Mouse (Mus musculus) gastrocnemius, adult 18-20 months (tissue): ENCODE measurements around the gene Gm6993. TPM values are rescaled to one million over a fixed set of nuclear protein-coding genes. Genes with fewer than 3 reads are reported as not detected.

Source experiments
- DNase-seq: peaks from one replicate; pipeline ENCODE4 v3.0.0; 2021; ENCODE audit warnings: low spot score
- total RNA-seq, 2 experiments: library from RNA; stranded (reverse); gene quantifications; 2 replicates each; pipeline ENCODE4 v1.2.3; 2021

Gm6993 gene
- total RNA-seq, 2 experiments from 2014 or later = not detected

GRCm38 (mm10) chr12:31270776-31271175, 30.2 kb downstream of the Gm6993 start:
- DNase-seq = no peak

DNA sequence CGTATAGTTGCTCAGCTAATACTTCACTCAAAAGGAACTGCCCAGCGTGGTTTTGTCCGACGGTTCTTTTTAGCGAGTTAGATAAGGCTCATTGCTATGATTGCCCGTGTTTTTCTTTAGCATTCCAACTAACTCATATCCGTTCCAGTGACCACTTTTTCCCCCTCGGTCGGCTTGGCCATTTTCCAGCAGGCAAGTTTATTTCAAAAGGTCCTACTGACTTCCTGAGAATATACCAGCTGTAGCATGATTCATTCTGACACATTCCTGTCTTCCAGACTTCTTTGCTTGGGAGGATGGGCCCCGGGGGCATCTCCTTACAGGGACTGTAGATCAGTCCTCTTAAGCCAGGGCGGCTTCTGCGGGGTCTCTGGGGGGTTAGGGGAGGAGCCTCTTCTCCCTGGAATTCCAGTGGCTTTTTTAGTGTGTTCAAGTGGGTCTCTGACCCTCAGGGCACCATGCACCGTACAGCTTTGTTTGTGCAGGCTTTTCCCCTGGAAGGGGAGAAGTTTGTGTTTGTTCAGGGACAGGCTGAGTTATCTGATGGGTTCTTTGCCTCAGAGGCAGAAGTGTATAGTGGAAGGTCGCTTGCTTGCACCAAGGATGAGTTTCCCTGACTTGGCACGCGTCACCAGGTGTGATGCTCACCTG, 30.9 kb downstream of the Gm6993 start:
- no peak for DNase-seq

- no peak for DNase-seq
Observed at GRCm38 (mm10) chr12:31272012-31272735, 31.6 kb downstream of the Gm6993 start.

- no peak for DNase-seq
Observed at GRCm38 (mm10) chr12:31272846-31273245, 32.3 kb downstream of the Gm6993 start.

DNA sequence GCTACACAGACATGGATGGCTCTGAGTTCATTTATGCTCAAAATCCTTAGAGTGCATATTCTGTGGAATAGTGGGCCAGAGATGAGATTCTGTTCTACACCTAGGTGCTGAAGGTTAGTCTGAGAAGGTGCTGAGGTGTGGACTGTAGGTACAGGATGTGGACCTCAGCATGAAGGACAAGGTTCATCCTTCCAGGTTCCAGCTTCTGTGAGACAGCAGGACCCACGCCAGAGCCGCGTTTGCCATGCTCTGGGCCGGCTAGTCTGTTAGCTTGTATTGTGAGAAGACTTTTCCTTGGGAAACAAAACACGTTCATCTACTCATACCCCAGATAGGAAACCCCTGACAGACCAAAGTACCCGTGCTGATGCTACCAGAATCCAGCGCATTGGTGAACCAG, 33.1 kb downstream of the Gm6993 start:
- DNase-seq = no peak

GRCm38 (mm10) chr12:31275411-31275810, 34.8 kb downstream of the Gm6993 start:
- no peak for DNase-seq

GRCm38 (mm10) chr12:31278270-31278669, 37.7 kb downstream of the Gm6993 start:
- DNase-seq = no peak

GRCm38 (mm10) chr12:31280318-31280717, 39.7 kb downstream of the Gm6993 start:
- DNase-seq = no peak

GRCm38 (mm10) chr12:31281100-31281591, 40.6 kb downstream of the Gm6993 start:
- DNase-seq = no peak

- DNase-seq = no peak
Observed at GRCm38 (mm10) chr12:31282241-31282640, 41.7 kb downstream of the Gm6993 start.

GRCm38 (mm10) chr12:31283131-31283530, 42.6 kb downstream of the Gm6993 start:
- no peak for DNase-seq

DNA sequence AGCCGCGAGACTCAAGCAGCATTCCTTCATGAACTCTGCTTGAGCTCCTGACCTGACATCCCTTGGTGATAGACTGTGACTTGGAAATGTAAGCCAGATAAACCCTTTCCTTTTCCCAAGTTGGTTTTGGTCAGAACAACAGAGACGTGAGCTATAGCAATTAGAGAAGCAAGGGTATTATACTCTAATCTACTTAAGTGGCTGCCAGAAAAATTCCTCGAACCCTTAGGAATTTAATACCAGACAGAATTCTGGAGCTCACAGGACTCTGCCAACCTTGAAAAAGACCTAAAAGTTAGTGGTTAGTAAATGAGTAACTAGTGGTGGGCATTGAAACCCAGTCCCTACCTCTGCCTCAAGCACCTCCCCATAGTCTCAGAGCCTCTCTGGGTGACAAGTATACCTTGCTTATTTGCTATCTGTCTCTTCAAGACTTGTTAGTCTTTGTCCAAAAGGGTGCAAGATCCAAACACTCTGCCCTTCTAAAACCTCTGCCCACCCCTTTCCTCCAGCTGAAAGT, 43.1 kb downstream of the Gm6993 start:
- no peak for DNase-seq

DNA sequence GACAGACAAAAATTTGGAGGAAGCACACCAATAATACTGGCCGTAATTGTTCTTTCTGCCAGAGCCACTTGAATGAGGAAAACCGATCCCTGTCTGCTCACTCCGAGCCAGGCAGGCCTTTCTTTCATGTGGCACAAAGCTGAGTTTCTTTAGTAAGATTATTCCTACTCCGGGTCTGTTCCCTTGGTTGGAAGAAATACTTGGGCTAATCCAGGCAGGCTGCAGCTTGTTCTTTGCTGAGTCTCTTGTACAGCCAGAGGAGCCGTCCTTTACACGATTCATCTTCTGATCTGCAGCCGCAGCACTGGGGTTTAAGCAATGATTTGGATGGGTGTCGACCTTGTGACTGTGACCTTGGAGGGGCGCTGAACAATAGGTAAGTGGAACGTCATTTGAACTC, 48.5 kb downstream of the Gm6993 start:
- DNase-seq = no peak

Other genes starting within 250 kb of the Gm6993 start
- under 1 TPM in 1 of 2 experiments, not detected in 1; 0.09 TPM for gene Fam110c, start 166.9 kb upstream of the Gm6993 start, total RNA-seq
- 10 to 100 TPM; 10.8 to 13.2 TPM for gene Lamb1, start 24.5 kb downstream of the Gm6993 start, total RNA-seq
- 100 to 1,000 TPM; 177 to 200 TPM for gene Dld, start 110.7 kb downstream of the Gm6993 start, total RNA-seq
- gene Slc26a3, start 150.1 kb downstream of the Gm6993 start, total RNA-seq = not detected